Mouse (Mus musculus) liver, postnatal 0 days (tissue): ENCODE results near the gene Olfr619.

Source experiments
- CTCF ChIP-seq: sonication (generic); IDR thresholded peaks from 2 replicates; pipeline ENCODE4 v1.5.1; 2016; ENCODE audit warnings: antibody characterized with exemption, low read depth
- EP300 ChIP-seq: IDR thresholded peaks from 2 replicates; pipeline ENCODE4 v1.6.1; 2016; ENCODE audit warnings: antibody characterized with exemption, low read depth, mild to moderate bottlenecking

DNA sequence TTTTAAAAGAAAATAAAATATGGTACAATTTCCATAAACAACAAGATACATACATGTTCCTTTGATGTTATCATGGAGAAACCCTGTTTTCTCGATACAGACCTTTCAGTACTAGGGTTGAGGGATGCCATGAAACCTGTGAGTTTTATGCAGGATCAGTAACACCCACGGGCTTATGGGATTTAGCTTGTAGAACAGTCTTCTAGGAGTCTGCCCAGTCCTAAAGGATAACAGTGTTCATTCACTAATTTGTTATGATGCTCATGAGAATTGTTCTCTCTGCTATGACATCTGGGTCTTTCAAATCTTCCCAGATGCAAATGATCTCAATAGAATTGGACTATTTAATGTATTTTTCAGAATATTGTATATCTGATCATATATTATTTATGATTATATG is 12.1 kb downstream of the Olfr619 start, which contains the start of gene Olfr620:
- TF ChIP-seq CTCF (no peak), EP300 (no peak)
